Mouse (Mus musculus): Measurements from ENCODE around the gene P2ry4. TPM values are rescaled to one million over a fixed set of nuclear protein-coding genes. Genes with fewer than 3 reads are reported as not detected.

P2ry4 gene
- polyA plus RNA-seq (2012; ENCODE audit: insufficient read depth, low replicate concordance), result not detected in 2 replicates

GRCm38 (mm10) chrX:100594791-100595190 is at the start of gene P2ry4:
TSS of gene P2ry4 (minus strand) at chrX:100594869.
- Histone ChIP-seq H3K4me1 (peaks cover 5% of the 10 kb centered on the region), H3K27me3 (replicated peaks) (peaks cover 34% of the 10 kb centered on the region), H3K9me3 (peaks cover 3% of the 10 kb centered on the region; the same call in 1 of the 2 replicates), H3K36me3 (replicated peaks; ENCODE audit: low read length) (no peaks in the 10 kb centered on the region), H3K4me3 (replicated peaks) (no peak within 1 kb of the TSS)
- TF ChIP-seq FLI1 (IDR thresholded peaks at IDR 0.05; ENCODE audit: low read length) (no peak), GATA1 (IDR thresholded peaks at IDR 0.05; ENCODE audit: borderline replicate concordance, low read length) (no peak)

GRCm38 (mm10) chrX:100638477-100638876 is 43.8 kb upstream of the P2ry4 start:
- Histone ChIP-seq H3K4me3 (replicated peaks) (no peak overlapping the region), H3K4me1 (no peaks in the 10 kb centered on the region), H3K36me3 (replicated peaks; ENCODE audit: low read length) (peaks cover 62% of the 10 kb centered on the region), H3K9me3 (no peaks in the 10 kb centered on the region), H3K27me3 (replicated peaks) (peaks cover 2% of the 10 kb centered on the region)
- TF ChIP-seq GATA1 (IDR thresholded peaks at IDR 0.05; ENCODE audit: borderline replicate concordance, low read length) (no peak), FLI1 (IDR thresholded peaks at IDR 0.05; ENCODE audit: low read length) (no peak)

- peaks cover 21% of the 10 kb centered on the region; the same call in 1 of the 2 replicates for H3K4me1 ChIP-seq
- no peaks in the 10 kb centered on the region for H3K9me3 ChIP-seq
- peaks cover 6% of the 10 kb centered on the region for H3K27me3 ChIP-seq (replicated peaks)
- H3K4me3 ChIP-seq (replicated peaks), result no peak overlapping the region
- TF ChIP-seq FLI1 (IDR thresholded peaks at IDR 0.05; ENCODE audit: low read length), result no peak
- TF ChIP-seq GATA1 (IDR thresholded peaks at IDR 0.05; ENCODE audit: borderline replicate concordance, low read length), result no peak
- peaks cover 10% of the 10 kb centered on the region for H3K36me3 ChIP-seq (replicated peaks; ENCODE audit: low read length)
Measured at GRCm38 (mm10) chrX:100629076-100629475, 34.4 kb upstream of the P2ry4 start.

- Histone ChIP-seq H3K9me3 (no peaks in the 10 kb centered on the region), H3K36me3 (replicated peaks; ENCODE audit: low read length) (peaks cover 31% of the 10 kb centered on the region), H3K4me1 (peaks cover 34% of the 10 kb centered on the region; the same call in 1 of the 2 replicates), H3K4me3 (replicated peaks) (peak within 1 kb of the TSS; percentile 95), H3K27me3 (replicated peaks) (peaks cover 10% of the 10 kb centered on the region)
- no peak for TF ChIP-seq FLI1 (IDR thresholded peaks at IDR 0.05; ENCODE audit: low read length)
- no peak for TF ChIP-seq GATA1 (IDR thresholded peaks at IDR 0.05; ENCODE audit: borderline replicate concordance, low read length)
Measured at GRCm38 (mm10) chrX:100625802-100626793, 31.4 kb upstream of the P2ry4 start, which contains the start of gene Pdzd11. TSS of gene Pdzd11 (minus strand) at chrX:100626568.

- peak within 1 kb of the TSS; percentile 95 for H3K4me3 ChIP-seq (replicated peaks)
- H3K36me3 ChIP-seq (replicated peaks; ENCODE audit: low read length), result peaks cover 31% of the 10 kb centered on the region
- H3K27me3 ChIP-seq (replicated peaks), result peaks cover 10% of the 10 kb centered on the region
- peaks cover 34% of the 10 kb centered on the region; the same call in 1 of the 2 replicates for H3K4me1 ChIP-seq
- H3K9me3 ChIP-seq, result no peaks in the 10 kb centered on the region
- TF ChIP-seq FLI1 (IDR thresholded peaks at IDR 0.05; ENCODE audit: low read length), result no peak
- no peak for TF ChIP-seq GATA1 (IDR thresholded peaks at IDR 0.05; ENCODE audit: borderline replicate concordance, low read length)
Measured at GRCm38 (mm10) chrX:100625546-100625801, 30.8 kb upstream of the P2ry4 start, which contains the start of gene Kif4. TSS of gene Kif4 (plus strand) at chrX:100625737.

- Histone ChIP-seq H3K9me3 (no peaks in the 10 kb centered on the region), H3K4me1 (peaks cover 34% of the 10 kb centered on the region; the same call in 1 of the 2 replicates), H3K27me3 (replicated peaks) (peaks cover 10% of the 10 kb centered on the region), H3K4me3 (replicated peaks) (peak overlapping the region; percentile 95), H3K36me3 (replicated peaks; ENCODE audit: low read length) (peaks cover 31% of the 10 kb centered on the region)
- TF ChIP-seq FLI1 (IDR thresholded peaks at IDR 0.05; ENCODE audit: low read length) (no peak), GATA1 (IDR thresholded peaks at IDR 0.05; ENCODE audit: borderline replicate concordance, low read length) (no peak)
Measured at GRCm38 (mm10) chrX:100625146-100625545, 30.5 kb upstream of the P2ry4 start.

- no peaks in the 10 kb centered on the region for H3K9me3 ChIP-seq
- peaks cover 34% of the 10 kb centered on the region; the same call in 1 of the 2 replicates for H3K4me1 ChIP-seq
- peaks cover 10% of the 10 kb centered on the region for H3K27me3 ChIP-seq (replicated peaks)
- no peak overlapping the region for H3K4me3 ChIP-seq (replicated peaks)
- H3K36me3 ChIP-seq (replicated peaks; ENCODE audit: low read length), result peaks cover 31% of the 10 kb centered on the region
- TF ChIP-seq FLI1 (IDR thresholded peaks at IDR 0.05; ENCODE audit: low read length) (no peak), GATA1 (IDR thresholded peaks at IDR 0.05; ENCODE audit: borderline replicate concordance, low read length) (no peak)
Measured at GRCm38 (mm10) chrX:100624242-100624641, 29.6 kb upstream of the P2ry4 start.

- peaks cover 22% of the 10 kb centered on the region for H3K27me3 ChIP-seq (replicated peaks)
- H3K4me1 ChIP-seq, result peaks cover 21% of the 10 kb centered on the region; the same call in 1 of the 2 replicates
- peaks cover 31% of the 10 kb centered on the region for H3K36me3 ChIP-seq (replicated peaks; ENCODE audit: low read length)
- no peaks in the 10 kb centered on the region for H3K9me3 ChIP-seq
- no peak overlapping the region for H3K4me3 ChIP-seq (replicated peaks)
- TF ChIP-seq GATA1 (IDR thresholded peaks at IDR 0.05; ENCODE audit: borderline replicate concordance, low read length) (no peak), FLI1 (IDR thresholded peaks at IDR 0.05; ENCODE audit: low read length) (no peak)
Measured at GRCm38 (mm10) chrX:100621366-100621765, 26.7 kb upstream of the P2ry4 start.

GRCm38 (mm10) chrX:100618488-100618887 is 23.8 kb upstream of the P2ry4 start:
- H3K36me3 ChIP-seq (replicated peaks; ENCODE audit: low read length), result peaks cover 21% of the 10 kb centered on the region
- H3K27me3 ChIP-seq (replicated peaks), result peaks cover 21% of the 10 kb centered on the region
- TF ChIP-seq GATA1 (IDR thresholded peaks at IDR 0.05; ENCODE audit: borderline replicate concordance, low read length), result no peak
- TF ChIP-seq FLI1 (IDR thresholded peaks at IDR 0.05; ENCODE audit: low read length), result no peak
- no peaks in the 10 kb centered on the region for H3K9me3 ChIP-seq
- H3K4me3 ChIP-seq (replicated peaks), result no peak overlapping the region
- peaks cover 11% of the 10 kb centered on the region; the same call in 1 of the 2 replicates for H3K4me1 ChIP-seq

- H3K36me3 ChIP-seq (replicated peaks; ENCODE audit: low read length), result no peaks in the 10 kb centered on the region
- H3K4me1 ChIP-seq, result peaks cover 12% of the 10 kb centered on the region; the same call in 1 of the 2 replicates
Measured at GRCm38 (mm10) chrX:100605314-100605713, 10.6 kb upstream of the P2ry4 start, which contains the start of gene Arr3. TSS of gene Arr3 (plus strand) at chrX:100605497.

More at GRCm38 (mm10) chrX:100605314-100605713, 10.6 kb upstream of the P2ry4 start, which contains the start of gene Arr3:
- Histone ChIP-seq H3K9me3 (no peaks in the 10 kb centered on the region), H3K27me3 (replicated peaks) (peaks cover 13% of the 10 kb centered on the region), H3K4me3 (replicated peaks) (no peak within 1 kb of the TSS)
- no peak for TF ChIP-seq GATA1 (IDR thresholded peaks at IDR 0.05; ENCODE audit: borderline replicate concordance, low read length)
- TF ChIP-seq FLI1 (IDR thresholded peaks at IDR 0.05; ENCODE audit: low read length), result no peak

Measured in megakaryocyte, embryonic 14.5 days (primary cell).